Mouse (Mus musculus): Measurements from ENCODE around the gene Ero1l.

DNA sequence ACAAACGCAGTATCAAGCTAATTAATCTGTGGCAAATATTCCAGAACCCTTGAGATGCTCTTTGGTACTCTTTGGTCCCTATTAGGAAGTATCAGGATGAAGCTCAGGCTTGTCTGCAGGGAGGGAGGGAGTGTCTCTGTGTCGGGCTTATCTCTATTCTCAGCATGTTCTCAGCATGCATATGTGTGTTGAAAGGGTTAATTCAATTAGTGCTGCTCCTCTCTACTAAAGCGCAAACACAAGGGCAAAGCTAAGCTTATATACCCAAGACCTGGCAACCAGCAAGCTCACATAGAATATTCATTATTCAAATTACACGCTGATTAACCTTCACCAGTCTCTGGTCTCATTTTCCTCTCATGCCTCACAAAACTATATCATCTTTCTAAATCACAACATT is 14.6 kb downstream of the Ero1l start:
- TF ChIP-seq CTCF (IDR thresholded peaks at IDR 0.05; ENCODE audit: low read depth, low read length) (no peak), TAL1 (conservative IDR thresholded peaks at IDR 0.05; ENCODE audit: low read depth, low read length) (no peak)

All from G1E (cell line).